Mouse (Mus musculus): ENCODE measurements around the gene Hook2.

DNA sequence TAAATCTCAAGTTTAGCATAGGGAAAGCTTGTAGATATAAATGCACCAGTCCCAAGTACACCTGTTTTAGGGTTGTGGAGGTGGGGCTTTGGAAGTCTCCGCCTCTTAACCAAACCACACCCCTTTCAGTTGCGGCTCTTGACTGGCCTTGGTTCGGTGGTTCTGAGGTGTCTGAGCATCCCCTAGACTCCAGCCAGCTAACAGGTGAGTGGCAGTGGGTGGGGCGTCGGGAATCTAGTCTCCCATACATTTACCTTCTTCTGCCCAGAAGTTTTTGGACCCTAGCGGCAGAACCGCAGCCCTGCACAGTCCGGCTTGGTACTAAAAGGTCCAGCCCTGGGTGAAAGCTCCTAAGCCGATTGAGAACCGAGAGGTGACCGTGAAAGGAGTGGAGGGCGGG is 40.6 kb upstream of the Hook2 start:
- TF ChIP-seq CTCF (conservative IDR thresholded peaks at IDR 0.05 in 1 of 2, IDR thresholded peaks at IDR 0.05 in 1 of 2; ENCODE audit: low read depth in 2 of 2, low read length in 2 of 2) (no peak), SMC3 (IDR thresholded peaks at IDR 0.05; ENCODE audit: low read depth, low read length) (no peak), ZKSCAN1 (IDR thresholded peaks at IDR 0.05; ENCODE audit: borderline replicate concordance, low read depth, low read length) (no peak), ZC3H11A (IDR thresholded peaks at IDR 0.05; ENCODE audit: low read depth, low read length) (no peak), MAX (IDR thresholded peaks at IDR 0.05; ENCODE audit: low read length) (no peak), TBP (conservative IDR thresholded peaks at IDR 0.05; ENCODE audit: low read depth, low read length) (no peak), ETS1 (conservative IDR thresholded peaks at IDR 0.05; ENCODE audit: low read depth, low read length) (no peak), POLR2A (IDR thresholded peaks at IDR 0.05; ENCODE audit: low read depth, low read length) (no peak), MAFK (IDR thresholded peaks at IDR 0.05; ENCODE audit: insufficient replicate concordance, low read length) (no peak), RAD21 (IDR thresholded peaks at IDR 0.05; ENCODE audit: low read depth, low read length) (no peak), E2F4 (IDR thresholded peaks at IDR 0.05; ENCODE audit: insufficient replicate concordance, low read depth, low read length) (no peak)
